Comparison of ENCODE assay signal across 31 mouse cellular contexts in the genomic region with DNA sequence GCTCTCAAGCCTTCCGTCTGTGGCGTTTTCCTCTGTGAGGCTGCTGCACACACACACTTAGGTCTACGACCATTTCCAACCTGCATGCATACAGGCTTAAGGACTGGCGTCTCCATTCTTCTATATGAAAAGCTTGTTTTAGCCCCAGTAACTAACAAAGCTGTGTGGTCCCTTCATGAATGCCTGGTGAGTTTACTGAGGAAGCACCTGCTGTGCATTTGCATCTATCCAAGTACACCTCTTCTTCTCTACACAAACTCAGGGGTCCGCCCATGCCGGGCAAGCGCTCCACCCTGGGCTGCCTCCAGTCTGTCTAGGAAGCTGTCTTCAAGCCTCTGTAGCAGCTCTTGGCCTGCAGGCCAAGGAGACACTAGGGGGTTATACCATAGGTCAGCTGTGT. TPM values are rescaled to one million over a fixed set of nuclear protein-coding genes. Genes with fewer than 3 reads are reported as not detected.
DNase-seq lines count a peak whose midpoint lies in the region; ATAC-seq and TF ChIP-seq lines count a peak whose summit lies in the region.
"Had no signal": no experiment of that assay in that cellular context is flagged by ENCODE, and none has a peak within 500 bp of the region (broad histone marks: within the 10 kb centered on the region; RNA-seq: fewer than 3 reads in every experiment).

No protein-coding gene starts in this region.

- no peak for TF ChIP-seq CTCF in ES-Bruce4 (IDR thresholded peaks at IDR 0.05; ENCODE audit: low read depth, low read length)
- no peak for TF ChIP-seq CTCF in thymus, adult 2 months (IDR thresholded peaks at IDR 0.05; ENCODE audit: borderline replicate concordance, control insufficient read depth, extremely low read depth, insufficient read depth, low read length, poor library complexity)

- no peaks in the 10 kb centered on the region for H3K9me3 ChIP-seq in hindbrain, embryonic 10.5 days
- H3K9me3 ChIP-seq in hindbrain, embryonic 16.5 days (ENCODE audit: control insufficient read depth, low read length): no peaks in the 10 kb centered on the region
- no peaks in the 10 kb centered on the region for H3K9me3 ChIP-seq in ES-Bruce4 (replicated peaks; ENCODE audit: control insufficient read depth, insufficient read depth, low read length, poor library complexity, severe bottlenecking)
- H3K9me3 ChIP-seq: embryonic facial prominence, embryonic 12.5 days; embryonic facial prominence, embryonic 15.5 days; forebrain, embryonic 13.5 days; G1E; heart, embryonic 10.5 days; heart, embryonic 13.5 days; hindbrain, embryonic 12.5 days; hindbrain, embryonic 15.5 days; intestine, embryonic 15.5 days had no signal

- peak; percentile 25; the same call in 1 of the 2 replicates for TF ChIP-seq EP300 in ES-Bruce4 (IDR thresholded peaks at IDR 0.05; ENCODE audit: insufficient read depth, low read depth, low read length)

- peak overlapping the region; percentile 5; the same call in 1 of the 2 replicates for H3K27ac ChIP-seq in hindbrain, embryonic 10.5 days
- no peak overlapping the region for H3K27ac ChIP-seq in hindbrain, embryonic 16.5 days (ENCODE audit: low read depth, low read length)
- H3K27ac ChIP-seq in ES-Bruce4 (ENCODE audit: insufficient read depth, low read length): peak overlapping the region; percentile 5; the same call in 1 of the 2 replicates
- no peak overlapping the region for H3K27ac ChIP-seq in thymus, adult 2 months (ENCODE audit: control insufficient read depth, insufficient read depth, low read length)
- H3K27ac ChIP-seq: embryonic facial prominence, embryonic 15.5 days; heart, adult 2 months; heart, embryonic 10.5 days; heart, embryonic 13.5 days; hindbrain, embryonic 15.5 days; intestine, embryonic 15.5 days had no signal

- H3K9ac ChIP-seq in hindbrain, embryonic 16.5 days (ENCODE audit: low read depth, low read length): no peak overlapping the region
- no peak overlapping the region for H3K9ac ChIP-seq in ES-Bruce4 (ENCODE audit: low read depth, poor library complexity, severe bottlenecking)
- H3K9ac ChIP-seq: embryonic facial prominence, embryonic 12.5 days; embryonic facial prominence, embryonic 15.5 days; forebrain, embryonic 13.5 days; heart, embryonic 13.5 days; hindbrain, embryonic 12.5 days; hindbrain, embryonic 15.5 days; intestine, embryonic 15.5 days had no signal

- 86% methylated on average over 7 of the region's 7 CpGs for WGBS in hindbrain, embryonic 10.5 days
- WGBS in hindbrain, embryonic 16.5 days: 85% methylated on average over 7 of the region's 7 CpGs
- WGBS in thymus, adult 2 months: 97% methylated on average over 7 of the region's 7 CpGs

- no peak for TF ChIP-seq POLR2A in ES-Bruce4 (IDR thresholded peaks at IDR 0.05; ENCODE audit: insufficient read depth, low read length)
- TF ChIP-seq POLR2A in thymus, adult 2 months (IDR thresholded peaks at IDR 0.05; ENCODE audit: control insufficient read depth, extremely low read depth, insufficient read depth, low read length, poor library complexity): no peak

- no peak for DNase-seq in hindbrain, embryonic 10.5 days (ENCODE audit: low spot score)
- DNase-seq in WW6 (ENCODE audit: low read depth, low spot score): peak; percentile 43
- DNase-seq in testis, postnatal 10 days (ENCODE audit: low spot score): no peak
- no peak for DNase-seq in thymus, postnatal 25 days
- DNase-seq in thymus, adult 2 months: no peak
- DNase-seq: adrenal gland, postnatal 10 days; adrenal gland, postnatal 36 days; B cell, adult 2 months; cerebellum, adult 18-20 months; cerebellum, adult 9-10 months; cerebellum, postnatal 14 days; gastrocnemius, postnatal 10 days; gastrocnemius, postnatal 36 days; heart, adult 2 months; heart, postnatal 14 days; heart, postnatal 4 days had no signal

- H3K4me1 ChIP-seq in hindbrain, embryonic 10.5 days (replicated peaks): peaks cover 87% of the 10 kb centered on the region
- H3K4me1 ChIP-seq in hindbrain, embryonic 16.5 days (ENCODE audit: control insufficient read depth, insufficient read depth, low read depth, low read length): peaks cover 36% of the 10 kb centered on the region
- H3K4me1 ChIP-seq in ES-Bruce4 (ENCODE audit: control insufficient read depth, insufficient read depth, low read length): peaks cover 11% of the 10 kb centered on the region
- H3K4me1 ChIP-seq in thymus, adult 2 months (replicated peaks; ENCODE audit: control insufficient read depth, insufficient read depth, low read length): no peaks in the 10 kb centered on the region

- H3K36me3 ChIP-seq in hindbrain, embryonic 10.5 days: no peaks in the 10 kb centered on the region
- H3K36me3 ChIP-seq in hindbrain, embryonic 16.5 days (ENCODE audit: control insufficient read depth, insufficient read depth, low read length): no peaks in the 10 kb centered on the region
- no peaks in the 10 kb centered on the region for H3K36me3 ChIP-seq in ES-Bruce4 (ENCODE audit: control insufficient read depth, insufficient read depth, low read length, poor library complexity, severe bottlenecking)
- H3K36me3 ChIP-seq in thymus, adult 2 months (ENCODE audit: control insufficient read depth, insufficient read depth, low read length): no peaks in the 10 kb centered on the region
- H3K36me3 ChIP-seq: embryonic facial prominence, embryonic 12.5 days; embryonic facial prominence, embryonic 15.5 days; G1E; heart, embryonic 10.5 days; heart, embryonic 13.5 days; hindbrain, embryonic 12.5 days; hindbrain, embryonic 15.5 days; intestine, embryonic 15.5 days had no signal

- no peak for ATAC-seq in hindbrain, embryonic 16.5 days
- ATAC-seq: forebrain, embryonic 13.5 days; forebrain, embryonic 16.5 days; intestine, embryonic 15.5 days; Patski had no signal

- H3K27me3 ChIP-seq in hindbrain, embryonic 10.5 days (ENCODE audit: insufficient read depth, poor library complexity, severe bottlenecking): peaks cover 30% of the 10 kb centered on the region
- peaks cover under 1% of the 10 kb centered on the region; the same call in 1 of the 2 replicates for H3K27me3 ChIP-seq in hindbrain, embryonic 16.5 days (replicated peaks; ENCODE audit: control insufficient read depth, insufficient read depth, low read length)
- no peaks in the 10 kb centered on the region for H3K27me3 ChIP-seq in ES-Bruce4 (ENCODE audit: control insufficient read depth, insufficient read depth, low read length, poor library complexity, severe bottlenecking)
- H3K27me3 ChIP-seq in thymus, adult 2 months (ENCODE audit: control insufficient read depth, insufficient read depth, low read length): no peaks in the 10 kb centered on the region
- H3K27me3 ChIP-seq: CH12.LX; embryonic facial prominence, embryonic 12.5 days; embryonic facial prominence, embryonic 15.5 days; intestine, embryonic 15.5 days; Patski had no signal

- no peak overlapping the region for H3K4me3 ChIP-seq in hindbrain, embryonic 10.5 days
- no peak overlapping the region for H3K4me3 ChIP-seq in hindbrain, embryonic 16.5 days (ENCODE audit: low read length)
- H3K4me3 ChIP-seq in ES-Bruce4 (ENCODE audit: low read depth, low read length): no peak overlapping the region
- H3K4me3 ChIP-seq in thymus, adult 2 months (ENCODE audit: control insufficient read depth, insufficient read depth, low read length): no peak overlapping the region
- H3K4me3 ChIP-seq: embryonic facial prominence, embryonic 12.5 days; embryonic facial prominence, embryonic 15.5 days; forebrain, embryonic 13.5 days; heart, adult 2 months; heart, embryonic 10.5 days; heart, embryonic 13.5 days; hindbrain, embryonic 12.5 days; hindbrain, embryonic 15.5 days; intestine, embryonic 15.5 days had no signal

- H3K4me2 ChIP-seq in hindbrain, embryonic 16.5 days (ENCODE audit: low read length): no peak overlapping the region
- H3K4me2 ChIP-seq: embryonic facial prominence, embryonic 12.5 days; embryonic facial prominence, embryonic 15.5 days; forebrain, embryonic 13.5 days; heart, embryonic 13.5 days; hindbrain, embryonic 12.5 days; hindbrain, embryonic 15.5 days; intestine, embryonic 15.5 days had no signal

RNA-seq across cellular contexts. Expression of gene Gm11733, which starts 17.3 kb away (rescaled TPM):
- not detected in 2 replicates for polyA plus RNA-seq in hindbrain, embryonic 10.5 days (2016; fragmentation: Nextera tagmentation; extraction: Ambion mirVana)
- 0.06 TPM in 2 replicates for polyA plus RNA-seq in hindbrain, embryonic 16.5 days (2015; fragmentation: Nextera tagmentation; extraction: Ambion mirVana)
- not detected in 2 replicates for polyA plus RNA-seq in ES-Bruce4 (2011; ENCODE audit: insufficient read depth, insufficient read length, low read depth, missing spikeins)
- 0.05 TPM in 1 of 2 replicates, not detected in the other for polyA plus RNA-seq in thymus, adult 2 months (2012; rRNA removed)
- polyA plus RNA-seq: embryonic facial prominence, embryonic 12.5 days; embryonic facial prominence, embryonic 15.5 days; forebrain, embryonic 13.5 days; forebrain, embryonic 16.5 days; G1E; heart, embryonic 10.5 days; heart, embryonic 13.5 days; heart, embryonic 16.5 days; hindbrain, embryonic 12.5 days; hindbrain, embryonic 15.5 days; intestine, embryonic 15.5 days had no signal

Comparison
In these comparisons a context has a peak if more than half of its experiments do, and no peak if none do; other contexts are left out.
1. H3K27ac ChIP-seq: peak in hindbrain, embryonic 10.5 days (single experiment) and ES-Bruce4 (single experiment); none in hindbrain, embryonic 16.5 days (single experiment) and thymus, adult 2 months (single experiment).